Mouse (Mus musculus) T-helper 17 cell (primary cell): Measurements from ENCODE around the gene Spon2.

Experiments
- in situ Hi-C, 2 experiments: fragments of 300-600 bp; cut with MboI, MseI; formaldehyde crosslinking; loops; 1 replicate in 1 of 2; 2 replicates in 1 of 2; pipeline ENCODE4 v1.15.1; 2025; ENCODE audit warnings: high pct_unique_total_duplicates in 2 of 2

The Spon2 gene

GRCm38 (mm10) chr5:33218081-33218480, at the start of gene Spon2:
Gene Spon2 (minus strand): TSS chr5:33218455.
- in situ Hi-C loops, result loop anchor here in 1 of 2 experiments (10.0 kb wide), 1 partner anchor 493 kb away; no protein-coding TSS in a partner anchor

GRCm38 (mm10) chr5:33254416-33254815, 36.2 kb upstream of the Spon2 start:
- in situ Hi-C loops, result no loop called here

GRCm38 (mm10) chr5:33248186-33248585, 29.9 kb upstream of the Spon2 start:
- in situ Hi-C loops, result no loop called here

GRCm38 (mm10) chr5:33247387-33247786, 29.1 kb upstream of the Spon2 start:
- in situ Hi-C loops, result no loop called here

GRCm38 (mm10) chr5:33245701-33246100, 27.4 kb upstream of the Spon2 start:
- in situ Hi-C loops, result no loop called here

GRCm38 (mm10) chr5:33244377-33244920, 26.2 kb upstream of the Spon2 start:
- in situ Hi-C loops, result no loop called here

GRCm38 (mm10) chr5:33239934-33240333, 21.7 kb upstream of the Spon2 start:
- in situ Hi-C loops, result no loop called here

- in situ Hi-C loops, result no loop called here
Measured at GRCm38 (mm10) chr5:33239111-33239714, 21.0 kb upstream of the Spon2 start.

GRCm38 (mm10) chr5:33238256-33238645, 20.0 kb upstream of the Spon2 start:
- in situ Hi-C loops, result no loop called here

GRCm38 (mm10) chr5:33237600-33238255, 19.5 kb upstream of the Spon2 start:
- in situ Hi-C loops, result no loop called here

- in situ Hi-C loops, result no loop called here
Measured at GRCm38 (mm10) chr5:33234391-33235031, 16.3 kb upstream of the Spon2 start.

GRCm38 (mm10) chr5:33232791-33233190, 14.5 kb upstream of the Spon2 start:
- in situ Hi-C loops, result no loop called here

GRCm38 (mm10) chr5:33230285-33230684, 12.0 kb upstream of the Spon2 start:
- in situ Hi-C loops, result no loop called here

GRCm38 (mm10) chr5:33228428-33228827, 10.2 kb upstream of the Spon2 start:
- in situ Hi-C loops, result no loop called here

- in situ Hi-C loops, result no loop called here
Measured at GRCm38 (mm10) chr5:33225673-33226072, 7.4 kb upstream of the Spon2 start.

GRCm38 (mm10) chr5:33224491-33224890, 6.2 kb upstream of the Spon2 start:
- in situ Hi-C loops, result no loop called here

GRCm38 (mm10) chr5:33222841-33223744, 4.8 kb upstream of the Spon2 start:
- in situ Hi-C loops, result no loop called here

- in situ Hi-C loops, result no loop called here
Measured at GRCm38 (mm10) chr5:33222389-33222788, 4.1 kb upstream of the Spon2 start.

GRCm38 (mm10) chr5:33220350-33221044, 2.2 kb upstream of the Spon2 start:
- in situ Hi-C loops, result no loop called here

GRCm38 (mm10) chr5:33219831-33220230, 1.6 kb upstream of the Spon2 start:
- in situ Hi-C loops, result loop anchor here in 1 of 2 experiments (10.0 kb wide), 1 partner anchor 495 kb away; no protein-coding TSS in a partner anchor
